Mouse (Mus musculus) layer of hippocampus, postnatal 10 days (tissue): ENCODE measurements around the gene Wbp11. TPM values are rescaled to one million over a fixed set of nuclear protein-coding genes. Genes with fewer than 3 reads are reported as not detected.

Experiments used
- microRNA-seq, 2 experiments: library from miRNA; unstranded; fragments of <30 nt; microRNA quantifications; one replicate each; pipeline ENCODE4 v1.2.0; 2021
- total RNA-seq, 2 experiments: library from RNA; stranded (reverse); gene quantifications; 2 replicates each; pipeline ENCODE4 v1.2.3; 2021

The Wbp11 gene
- total RNA-seq, 2 experiments from 2014 or later = 109 to 110 TPM

Small RNA genes lying within 50 kb of the gene (microRNA-seq; reads per million reads assigned to microRNA genes)
- 0 reads per million in 2 experiments for gene Gm44364

Other genes with a start within 250 kb of the Wbp11 start
- gene Plbd1, start 166.3 kb downstream of the Wbp11 start, total RNA-seq = under 1 TPM; 0.20 to 0.23 TPM
- under 1 TPM; 0.34 to 0.38 TPM for gene Gucy2c, start 46.5 kb downstream of the Wbp11 start, total RNA-seq
- 10 to 100 TPM; 10.9 to 14.3 TPM for gene Hist4h4, start 23.8 kb downstream of the Wbp11 start, total RNA-seq
- gene H2afj, start 20.0 kb downstream of the Wbp11 start, total RNA-seq = 10 to 100 TPM; 54.6 to 70.6 TPM
- 1 to 10 TPM; 3.1 to 4.9 TPM for gene BC049715, start 607 bp downstream of the Wbp11 start, total RNA-seq
- gene Smco3, start 7.2 kb upstream of the Wbp11 start, total RNA-seq = 1 to 10 TPM; 2.7 to 3.5 TPM
- gene Art4, start 29.5 kb upstream of the Wbp11 start, total RNA-seq = under 1 TPM in 1 of 2 experiments, not detected in 1; 0.23 TPM
- gene Mgp, start 47.6 kb upstream of the Wbp11 start, total RNA-seq = 10 to 100 TPM; 15.1 to 26.3 TPM
- gene Erp27, start 93.9 kb upstream of the Wbp11 start, total RNA-seq = under 1 TPM; 0.57 to 0.76 TPM
- 1 to 10 TPM in 1 of 2 experiments, under 1 TPM in 1; 0.71 to 1.3 TPM for gene Pde6h, start 95.6 kb upstream of the Wbp11 start, total RNA-seq
- 10 to 100 TPM; 17.4 to 18.4 TPM for gene Arhgdib, start 113.7 kb upstream of the Wbp11 start, total RNA-seq